Mouse (Mus musculus) inflammation-experienced regulatory T-cells (primary cell): ENCODE measurements around the gene Card11. TPM values are rescaled to one million over a fixed set of nuclear protein-coding genes. Genes with fewer than 3 reads are reported as not detected.

Source experiments
- polyA plus RNA-seq, 2 experiments: library from polyadenylated mRNA; unstranded; fragments of 100-300 nt; shearing (Covaris generic); gene quantifications; one replicate each; pipeline ENCODE4 v1.2.1; 2017

The Card11 gene
- polyA plus RNA-seq: 10 to 100 TPM; 58.8 to 78.6 TPM

GRCm38 (mm10) chr5:141000349-141000748 lies at the start of gene Card11:
Gene Card11 (minus strand): TSS chr5:141000582.

GRCm38 (mm10) chr5:140830314-140831063 lies 169.9 kb downstream of the Card11 start, which contains the start of gene Gna12:
Gene Gna12 (minus strand): TSS chr5:140830431.

Other genes starting within 250 kb of the Card11 start
- 10 to 100 TPM; 20.8 to 33.7 TPM for gene Gna12, start 170.2 kb downstream of the Card11 start, polyA plus RNA-seq
- gene Sdk1, start 240.9 kb upstream of the Card11 start, polyA plus RNA-seq: under 1 TPM; 0.25 to 0.82 TPM